Mouse (Mus musculus): ENCODE measurements at regions not wholly inside any gene's neighbourhood (a gene's known extent, or its start where the extent isn't known, plus 50 kb on each side); places are given as distances from the start of the nearest gene placed in this dataset.
"Not testable (repeated sequence)": the region's sequence is repeated elsewhere in the genome, so short reads cannot be mapped to it uniquely, and the experiment has no call there.

GRCm38 (mm10) chr10:6182400-6182799 lies 260.2 kb upstream of the Rgs17 start:
- DNase-seq (ENCODE audit: low spot score in 2 of 2) = no peak

DNA sequence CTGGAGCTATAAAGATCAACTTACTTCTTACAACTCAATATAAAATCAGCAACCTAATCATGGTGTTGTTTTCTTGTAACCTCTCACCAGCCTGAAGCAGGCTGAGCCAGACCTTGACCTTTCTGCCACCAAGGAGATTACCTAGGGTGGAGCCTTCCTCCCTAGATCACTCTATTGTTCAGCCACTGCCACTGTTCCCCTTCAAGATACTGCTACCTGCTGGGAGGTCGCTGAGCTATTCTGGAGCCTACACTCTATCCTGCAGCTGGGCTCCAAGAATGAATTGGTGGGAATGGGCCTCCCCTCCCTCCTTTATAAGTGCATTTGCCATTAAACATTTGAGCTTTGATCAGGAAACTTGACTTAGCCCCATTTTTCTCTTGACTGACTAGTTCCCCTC lies 242.1 kb upstream of the Rgs17 start:
- not testable (repeated sequence) for DNase-seq (ENCODE audit: low spot score in 2 of 2)

DNA sequence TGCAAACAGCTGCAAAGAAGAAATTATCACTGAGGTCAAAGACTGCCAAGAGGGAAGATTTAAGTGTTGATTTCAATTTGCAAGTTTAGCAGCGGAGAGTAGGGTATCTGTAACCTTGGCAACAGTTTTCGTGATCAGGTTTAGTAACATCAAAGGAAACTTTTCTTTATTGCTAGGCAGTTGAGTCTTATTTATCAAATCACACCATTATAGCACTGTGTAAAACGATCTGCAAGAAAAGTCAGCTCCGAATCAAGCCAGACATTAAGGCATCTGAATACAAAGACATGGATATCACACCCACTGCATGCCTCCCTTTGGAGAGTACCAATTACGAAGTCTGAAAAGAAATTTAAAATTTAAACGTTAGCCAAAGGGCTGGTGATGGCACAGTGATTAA lies 234.7 kb upstream of the Rgs17 start:
- DNase-seq (ENCODE audit: low spot score in 2 of 2) = no peak

GRCm38 (mm10) chr10:6134091-6134490 lies 211.9 kb upstream of the Rgs17 start:
- DNase-seq (ENCODE audit: low spot score in 2 of 2) = no peak

- not testable (repeated sequence) for DNase-seq (ENCODE audit: low spot score in 2 of 2)
Measured at GRCm38 (mm10) chr10:6124423-6124822, 202.2 kb upstream of the Rgs17 start.

DNA sequence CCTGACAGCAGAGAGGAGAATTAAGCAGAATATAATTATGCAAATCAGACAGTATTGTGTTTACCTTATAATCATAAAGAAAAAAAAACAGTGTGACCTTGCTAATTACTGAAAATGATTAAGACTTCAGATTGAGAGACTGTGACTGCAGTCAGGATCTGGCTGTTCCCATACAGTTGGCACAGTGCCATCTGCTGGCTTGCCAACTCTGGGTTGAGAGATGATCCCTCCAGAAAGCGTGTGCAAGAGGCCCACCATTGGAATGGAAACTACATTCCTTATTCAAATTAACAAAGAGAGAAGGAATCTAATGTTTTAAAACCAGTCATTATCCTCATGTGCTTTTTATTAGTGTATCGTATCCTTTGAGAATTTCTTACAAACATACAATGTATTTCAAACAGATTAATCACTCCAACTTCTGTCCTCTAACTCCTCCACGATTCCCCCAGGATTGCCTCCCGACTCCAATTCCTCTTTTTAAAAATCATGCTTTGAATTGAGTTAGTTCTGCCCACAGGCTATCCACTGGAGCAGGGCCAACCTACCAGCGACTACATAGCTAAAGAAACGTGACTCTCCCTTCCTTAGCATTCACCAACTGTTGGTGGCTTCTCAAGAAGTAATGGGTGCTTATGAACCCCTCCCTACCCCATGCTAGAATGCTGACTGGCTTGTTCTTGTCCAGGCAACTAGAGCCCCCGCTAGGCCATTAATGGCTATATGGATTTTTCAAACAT lies 192.9 kb upstream of the Rgs17 start:
- DNase-seq (ENCODE audit: low spot score in 2 of 2) = peak; percentile 8 to 29
